Mouse (Mus musculus): Measurements from ENCODE around the gene Trp53tg5. TPM values are rescaled to one million over a fixed set of nuclear protein-coding genes. Genes with fewer than 3 reads are reported as not detected.

Gene Trp53tg5
- total and polyA plus RNA-seq, 3 experiments, result not detected

GRCm38 (mm10) chr2:164425401-164425800 lies 48.1 kb downstream of the Trp53tg5 start:
- H3K4me3 ChIP-seq (replicated peaks in 1 of 3; ENCODE audit: low read depth in 2 of 3, low read length in 2 of 3, poor library complexity in 1 of 3), result no peak overlapping the region
- H3K4me1 ChIP-seq (ENCODE audit: control insufficient read depth in 1 of 2, insufficient read depth in 2 of 2), result peaks cover 14 to 40% of the 10 kb centered on the region in 2 experiments
- in situ Hi-C loops (cut with MboI; ENCODE audit: low pct_ligation_motif_present, low pct_unique_long_range_greater_than_20kb, low sequenced_read_pairs), result no loop called here
- no peaks in the 10 kb centered on the region for H3K79me2 ChIP-seq (replicated peaks; ENCODE audit: control insufficient read depth, extremely low read depth, insufficient read depth, poor library complexity, severe bottlenecking)
- no peak for TF ChIP-seq MAZ (IDR thresholded peaks at IDR 0.05; ENCODE audit: low read depth, low read length)
- H3K9me3 ChIP-seq (replicated peaks; ENCODE audit: low read length), result peaks cover 5% of the 10 kb centered on the region
- H3K27ac ChIP-seq (ENCODE audit: insufficient read depth, low read depth), result no peak overlapping the region
- no peak overlapping the region for H3K4me2 ChIP-seq (ENCODE audit: insufficient read depth, low read depth, poor library complexity, severe bottlenecking)
- H3K9ac ChIP-seq (ENCODE audit: insufficient read depth, low read depth), result no peak overlapping the region
- dilution Hi-C loops (cut with MboI; ENCODE audit: extremely low pct_ligation_motif_present, extremely low pct_unique_long_range_greater_than_20kb, low sequenced_read_pairs), result no loop called here
- peaks cover 51 to 64% of the 10 kb centered on the region in 2 experiments for H3K36me3 ChIP-seq (replicated peaks in 1 of 2; ENCODE audit: control insufficient read depth in 1 of 2, insufficient read depth in 1 of 2, low read length in 1 of 2)
- DNase-seq (ENCODE audit: extremely low read depth), result no peak
- H3K27me3 ChIP-seq (replicated peaks), result no peaks in the 10 kb centered on the region

- H3K79me2 ChIP-seq (replicated peaks; ENCODE audit: control insufficient read depth, extremely low read depth, insufficient read depth, poor library complexity, severe bottlenecking), result no peaks in the 10 kb centered on the region
- dilution Hi-C loops (cut with MboI; ENCODE audit: extremely low pct_ligation_motif_present, extremely low pct_unique_long_range_greater_than_20kb, low sequenced_read_pairs), result no loop called here
- H3K27ac ChIP-seq (ENCODE audit: insufficient read depth, low read depth), result no peak overlapping the region
- in situ Hi-C loops (cut with MboI; ENCODE audit: low pct_ligation_motif_present, low pct_unique_long_range_greater_than_20kb, low sequenced_read_pairs), result loop anchor here (5.0 to 25.0 kb wide), 2 partner anchors 33 to 313 kb away; partner anchors contain the start of genes Dnttip1, Sys1 and Wfdc3
- H3K4me2 ChIP-seq (ENCODE audit: insufficient read depth, low read depth, poor library complexity, severe bottlenecking), result no peak overlapping the region
- H3K27me3 ChIP-seq (replicated peaks), result no peaks in the 10 kb centered on the region
- no peak overlapping the region for H3K9ac ChIP-seq (ENCODE audit: insufficient read depth, low read depth)
- no peak overlapping the region for H3K4me3 ChIP-seq (replicated peaks in 1 of 3; ENCODE audit: low read depth in 2 of 3, low read length in 2 of 3, poor library complexity in 1 of 3)
- TF ChIP-seq IRF4 (IDR thresholded peaks at IDR 0.05; ENCODE audit: low read depth, low read length) (no peak), UBTF (IDR thresholded peaks at IDR 0.05; ENCODE audit: low read depth, low read length) (no peak), JUND (conservative IDR thresholded peaks at IDR 0.05; ENCODE audit: low read depth, low read length) (no peak), SMC3 (IDR thresholded peaks at IDR 0.05; ENCODE audit: low read depth, low read length) (no peak), ZMIZ1 (IDR thresholded peaks at IDR 0.05; ENCODE audit: low read depth, low read length) (no peak), POLR2AphosphoS2 (IDR thresholded peaks at IDR 0.05; ENCODE audit: low read depth, low read length) (no peak), MAX (IDR thresholded peaks at IDR 0.05; ENCODE audit: low read length) (no peak), BHLHE40 (IDR thresholded peaks at IDR 0.05; ENCODE audit: low read depth, low read length) (no peak), GABPA (IDR thresholded peaks at IDR 0.05; ENCODE audit: insufficient replicate concordance, low read depth, low read length) (no peak)
- no peak for DNase-seq (ENCODE audit: extremely low read depth)
- peaks cover 14 to 40% of the 10 kb centered on the region in 2 experiments for H3K4me1 ChIP-seq (ENCODE audit: control insufficient read depth in 1 of 2, insufficient read depth in 2 of 2)
- H3K36me3 ChIP-seq (replicated peaks in 1 of 2; ENCODE audit: control insufficient read depth in 1 of 2, insufficient read depth in 1 of 2, low read length in 1 of 2), result peaks cover 44 to 57% of the 10 kb centered on the region in 2 experiments
- H3K9me3 ChIP-seq (replicated peaks; ENCODE audit: low read length), result peaks cover 5% of the 10 kb centered on the region
These were observed 49.1 kb downstream of the Trp53tg5 start for GRCm38 (mm10) chr2:164424406-164424805.

- in situ Hi-C loops (cut with MboI; ENCODE audit: low pct_ligation_motif_present, low pct_unique_long_range_greater_than_20kb, low sequenced_read_pairs) (loop anchor here (5.0 to 25.0 kb wide), 2 partner anchors 34 to 314 kb away; partner anchors contain the start of genes Dnttip1, Sys1 and Wfdc3), dilution Hi-C loops (cut with MboI; ENCODE audit: extremely low pct_ligation_motif_present, extremely low pct_unique_long_range_greater_than_20kb, low sequenced_read_pairs) (no loop called here)
- H3K27ac ChIP-seq (ENCODE audit: insufficient read depth, low read depth), result peak overlapping the region; percentile 89
These were observed 50.1 kb downstream of the Trp53tg5 start for GRCm38 (mm10) chr2:164423464-164423863.

More at GRCm38 (mm10) chr2:164423464-164423863, 50.1 kb downstream of the Trp53tg5 start:
- no peak for DNase-seq (ENCODE audit: extremely low read depth)
- H3K4me3 ChIP-seq (replicated peaks in 1 of 3; ENCODE audit: low read depth in 2 of 3, low read length in 2 of 3, poor library complexity in 1 of 3), result no peak overlapping the region
- H3K4me1 ChIP-seq (ENCODE audit: control insufficient read depth in 1 of 2, insufficient read depth in 2 of 2), result peaks cover 16 to 43% of the 10 kb centered on the region in 2 experiments
- H3K27me3 ChIP-seq (replicated peaks), result no peaks in the 10 kb centered on the region
- H3K4me2 ChIP-seq (ENCODE audit: insufficient read depth, low read depth, poor library complexity, severe bottlenecking), result 0 out of 2 replicates have a peak overlapping the region, but pooled peaks have one; percentile 33
- TF ChIP-seq USF2 (conservative IDR thresholded peaks at IDR 0.05; ENCODE audit: low read depth, low read length) (no peak), BHLHE40 (IDR thresholded peaks at IDR 0.05; ENCODE audit: low read depth, low read length) (peak; percentile 2; the same call in 1 of the 2 replicates)
- no peak overlapping the region for H3K9ac ChIP-seq (ENCODE audit: insufficient read depth, low read depth)
- peaks cover 5% of the 10 kb centered on the region for H3K9me3 ChIP-seq (replicated peaks; ENCODE audit: low read length)
- peaks cover 35 to 47% of the 10 kb centered on the region in 2 experiments for H3K36me3 ChIP-seq (replicated peaks in 1 of 2; ENCODE audit: control insufficient read depth in 1 of 2, insufficient read depth in 1 of 2, low read length in 1 of 2)
- no peaks in the 10 kb centered on the region for H3K79me2 ChIP-seq (replicated peaks; ENCODE audit: control insufficient read depth, extremely low read depth, insufficient read depth, poor library complexity, severe bottlenecking)

Data from CH12.LX (cell line).